Mouse (Mus musculus): ENCODE measurements at regions not wholly inside any gene's neighbourhood (a gene's known extent, or its start where the extent isn't known, plus 50 kb on each side); places are given as distances from the start of the nearest gene placed in this dataset.

GRCm38 (mm10) chr2:159889701-159890100 lies 444.3 kb downstream of the Gm826 start:
- DNase-seq, result no peak

- no peak for DNase-seq
Observed at GRCm38 (mm10) chr2:159884773-159885459, 449.0 kb downstream of the Gm826 start.

DNA sequence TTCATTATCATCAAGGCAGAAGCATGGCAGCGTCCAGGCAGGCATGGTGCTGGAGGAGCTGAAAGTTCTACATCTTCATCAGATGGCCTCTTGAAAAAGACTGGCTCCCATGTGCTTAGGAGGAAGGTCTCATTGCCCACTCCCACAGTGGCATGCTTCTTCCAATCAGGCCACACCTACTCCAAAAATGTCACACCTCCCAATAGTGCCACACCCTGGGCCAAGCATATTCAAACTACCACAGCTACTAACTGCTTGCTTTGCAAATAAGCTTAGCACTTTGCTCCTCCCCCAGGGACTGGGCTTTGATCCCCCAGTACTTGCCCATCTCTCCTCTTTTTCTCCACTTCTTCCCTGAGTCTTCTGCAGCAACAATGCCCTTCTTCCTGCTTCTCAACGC lies 467.0 kb downstream of the Gm826 start:
- DNase-seq, result no peak

GRCm38 (mm10) chr2:159866391-159866790 lies 467.6 kb downstream of the Gm826 start:
- no peak for DNase-seq

DNA sequence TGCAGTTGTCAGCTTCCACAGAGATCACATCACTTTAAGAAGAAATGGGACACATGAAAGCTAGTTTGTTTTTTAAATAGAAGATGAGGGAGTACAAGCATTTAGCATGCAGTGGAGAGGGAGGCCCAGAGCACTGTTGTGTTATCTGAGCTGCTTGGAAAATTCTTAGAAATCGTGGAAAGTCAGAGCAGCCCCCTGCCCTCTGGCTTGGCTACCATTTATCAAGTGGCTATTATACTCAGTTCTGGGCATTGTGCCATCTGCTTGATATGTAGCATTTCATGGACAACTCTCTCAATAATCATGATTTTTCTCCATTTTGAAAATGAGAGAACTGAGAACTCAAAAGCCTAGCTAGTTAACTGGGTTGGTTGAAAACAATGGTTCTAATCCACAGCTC lies 470.8 kb downstream of the Gm826 start:
- DNase-seq, result no peak

GRCm38 (mm10) chr2:159853891-159854665 lies 479.9 kb downstream of the Gm826 start:
- DNase-seq, result no peak

GRCm38 (mm10) chr2:159852959-159853358 lies 481.0 kb downstream of the Gm826 start:
- no peak for DNase-seq

DNA sequence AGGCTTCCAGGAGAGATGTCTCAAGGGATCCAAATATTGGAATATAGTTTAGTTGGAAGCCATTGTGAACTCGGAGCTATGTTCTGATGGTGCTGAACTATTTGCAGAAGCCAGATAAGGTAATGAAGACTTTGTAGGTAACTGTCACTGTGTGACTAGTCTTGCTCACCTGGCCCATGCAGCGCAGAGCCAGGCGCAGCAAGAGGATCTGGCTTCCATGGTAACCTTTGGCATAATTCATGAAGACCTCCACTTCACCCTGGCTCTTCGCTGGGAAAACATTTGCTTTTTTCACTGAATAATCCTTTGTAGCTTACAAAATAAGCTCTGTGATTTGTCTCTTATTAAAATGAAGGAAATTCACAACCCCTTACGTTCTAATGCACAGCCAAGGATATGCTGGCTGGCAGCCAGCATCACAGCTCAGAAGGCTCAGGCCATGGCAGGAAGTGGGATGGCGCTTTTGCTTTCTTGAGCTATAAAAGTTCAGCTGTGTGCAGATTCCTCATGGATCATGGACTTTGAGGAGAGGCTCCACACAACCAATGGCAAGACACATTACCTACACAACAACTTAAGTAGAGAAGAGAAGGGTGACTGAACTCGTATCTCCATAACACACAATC lies 501.4 kb downstream of the Gm826 start:
- no peak for DNase-seq

DNA sequence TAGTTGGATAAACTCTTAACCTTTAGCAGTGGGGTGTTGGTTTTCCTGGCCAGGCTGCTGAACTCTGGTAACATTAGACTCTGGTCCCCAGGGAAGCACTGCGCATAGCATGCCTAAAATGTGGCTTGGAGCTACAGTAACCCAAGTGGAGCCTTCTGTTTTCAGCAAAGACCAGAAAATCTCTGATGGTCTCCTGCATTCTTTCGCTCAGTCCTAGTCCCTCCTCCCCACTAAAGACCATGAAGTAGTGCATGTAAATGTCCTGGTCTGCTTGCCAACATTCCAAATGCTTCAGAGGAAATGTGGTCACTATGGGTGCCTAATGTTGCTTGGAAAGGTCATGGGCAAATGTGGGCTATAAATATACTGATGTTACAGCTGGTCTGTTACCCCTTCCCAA lies 507.5 kb downstream of the Gm826 start:
- no peak for DNase-seq

GRCm38 (mm10) chr2:159818556-159818955 lies 515.4 kb downstream of the Gm826 start:
- no peak for DNase-seq

- no peak for DNase-seq
Observed at GRCm38 (mm10) chr2:159816344-159816743, 517.6 kb downstream of the Gm826 start.
